Mouse (Mus musculus): ENCODE measurements at regions not wholly inside any gene's neighbourhood (a gene's known extent, or its start where the extent isn't known, plus 50 kb on each side); places are given as distances from the start of the nearest gene placed in this dataset.

DNA sequence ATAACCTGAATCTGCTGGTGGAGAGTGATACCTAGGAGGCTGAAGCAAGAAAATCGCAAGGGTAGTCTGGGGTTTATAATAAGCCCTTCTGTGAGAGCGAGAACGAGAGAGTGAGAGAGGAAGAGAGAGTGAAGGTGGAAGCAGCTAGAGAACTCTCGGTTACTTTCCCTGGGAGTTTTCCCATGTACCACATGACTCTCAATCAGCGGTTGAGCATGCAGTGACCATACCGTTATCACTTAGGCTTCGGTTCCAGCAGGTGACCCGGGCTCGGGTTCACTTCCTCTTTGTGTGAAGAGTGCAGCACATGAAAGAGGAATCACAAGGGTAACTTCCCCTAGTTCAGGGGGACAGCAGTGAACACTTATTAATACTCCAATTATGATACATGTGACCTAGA lies 61.2 kb upstream of the Zc3h12c start:
- no peak for DNase-seq

DNA sequence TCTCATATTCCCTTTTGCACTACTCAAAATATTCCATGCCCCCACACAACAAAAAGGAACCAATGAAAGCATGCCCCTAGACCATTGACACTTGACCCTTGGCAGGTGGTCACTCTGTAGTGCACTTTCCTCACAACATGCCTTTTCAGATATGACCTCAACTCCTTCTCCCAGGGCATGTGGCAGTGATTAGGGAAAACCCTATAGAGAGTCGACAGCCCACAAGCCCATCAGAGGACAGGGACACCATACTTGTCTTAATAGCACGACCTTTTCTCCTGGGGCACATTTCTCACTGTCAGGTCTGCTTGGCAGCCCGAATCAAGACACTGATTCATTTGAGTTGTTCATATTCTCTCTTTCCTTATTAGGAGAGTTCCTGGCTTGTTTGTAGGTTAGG lies 57.3 kb upstream of the Zc3h12c start:
- DNase-seq, result no peak

DNA sequence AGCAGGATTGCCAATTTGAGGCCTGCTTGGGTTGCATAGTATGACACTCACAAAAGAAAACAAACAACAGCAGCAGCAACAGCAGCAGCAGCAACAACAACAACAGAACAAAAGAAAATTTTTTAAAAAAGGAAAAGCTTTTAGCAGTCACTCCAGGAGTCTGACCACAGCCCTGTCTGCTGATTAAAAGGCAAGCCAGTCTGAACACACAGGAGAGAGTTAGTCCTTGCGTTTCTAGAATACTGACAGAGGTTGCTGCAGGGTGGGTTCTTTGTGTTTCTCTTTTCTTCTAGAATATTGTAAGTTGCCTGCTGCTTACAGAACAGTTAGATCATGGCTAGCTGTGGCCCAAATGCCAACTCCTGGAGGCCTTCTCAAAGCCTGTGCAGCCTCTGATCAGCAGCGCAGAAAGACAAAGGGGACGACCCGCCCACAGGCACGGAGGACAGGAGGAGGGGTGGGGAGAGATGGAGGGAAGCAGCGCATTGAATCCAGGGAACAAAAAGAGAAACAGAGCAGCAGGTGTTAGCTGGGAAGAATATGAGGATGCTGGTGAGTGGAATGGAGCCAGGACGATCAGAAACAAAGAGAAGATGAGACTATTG lies 55.2 kb upstream of the Zc3h12c start:
- DNase-seq, result no peak
